Mouse (Mus musculus): ENCODE data around the gene Slc7a4. TPM values are rescaled to one million over a fixed set of nuclear protein-coding genes. Genes with fewer than 3 reads are reported as not detected.

Slc7a4 gene
- polyA plus RNA-seq, 1 experiment from 2014 or later = 2.9 TPM

DNA sequence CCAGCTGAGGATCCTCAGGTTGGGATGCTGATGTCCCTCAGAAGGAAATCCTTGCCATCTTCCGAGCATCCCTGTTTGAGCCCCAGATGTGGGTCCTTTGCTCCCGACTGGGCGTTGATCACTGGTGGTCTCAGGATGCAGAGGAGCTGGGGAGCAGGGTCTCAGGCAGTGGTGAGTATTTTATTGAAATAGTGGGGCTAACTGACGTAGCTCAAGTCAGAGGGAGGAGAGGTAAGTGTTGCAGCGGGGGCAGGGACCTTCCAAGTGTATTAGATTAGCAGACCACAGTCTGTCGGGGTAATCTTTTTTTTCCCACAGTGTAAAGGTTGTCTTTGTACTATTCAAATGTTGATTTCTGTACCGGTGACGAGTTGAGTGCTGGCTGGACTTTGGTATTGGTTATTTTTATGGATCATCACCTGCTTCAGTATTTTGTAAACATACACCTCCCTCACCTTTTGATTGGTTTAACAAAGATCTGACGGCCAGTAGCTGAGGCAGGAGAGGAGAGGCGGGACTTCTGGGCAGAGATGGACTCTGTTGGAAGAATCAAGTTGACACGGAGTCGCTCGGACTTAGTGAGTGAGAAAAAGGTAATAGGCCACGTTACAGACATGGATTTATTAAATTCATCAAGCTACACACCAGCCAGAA is 50.2 kb downstream of the Slc7a4 start:
- H3K4me3 ChIP-seq (replicated peaks) = no peak overlapping the region
- H3K4me1 ChIP-seq (replicated peaks) = peaks cover 22% of the 10 kb centered on the region
- 66% methylated on average over 14 of the region's 14 CpGs for WGBS
- H3K9ac ChIP-seq (replicated peaks) = no peak overlapping the region
- no peaks in the 10 kb centered on the region for H3K27me3 ChIP-seq
- H3K9me3 ChIP-seq = no peaks in the 10 kb centered on the region
- H3K36me3 ChIP-seq = peaks cover 20% of the 10 kb centered on the region
- no peak overlapping the region for H3K27ac ChIP-seq
- H3K4me2 ChIP-seq = no peak overlapping the region
- no peak for ATAC-seq (ENCODE audit: insufficient number of reproducible peaks, insufficient read depth, low FRiP score, low TSS enrichment, low read depth)

DNA sequence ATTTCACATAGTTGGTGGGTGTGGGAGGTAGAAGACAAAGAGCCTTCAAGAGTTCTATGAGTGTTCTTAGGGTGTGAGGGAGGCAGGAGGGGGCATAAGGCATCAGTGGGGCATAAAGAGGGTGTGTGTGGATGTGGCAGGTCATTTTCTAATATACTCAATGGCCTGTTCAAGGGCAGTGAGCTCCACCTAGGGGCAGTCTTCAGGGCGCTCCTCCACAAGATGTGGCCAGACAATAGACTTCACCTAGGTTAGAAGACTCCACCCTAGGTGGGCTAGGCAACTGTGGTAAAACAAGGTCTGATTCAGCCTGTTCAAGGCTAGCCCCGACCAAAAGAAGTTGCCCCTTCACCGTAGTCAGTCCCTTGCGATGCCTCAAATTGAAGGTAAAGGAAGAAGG is 50.7 kb downstream of the Slc7a4 start:
- 56% methylated on average over 4 of the region's 4 CpGs for WGBS
- Histone ChIP-seq H3K27me3 (no peaks in the 10 kb centered on the region), H3K4me1 (replicated peaks) (peaks cover 22% of the 10 kb centered on the region), H3K4me2 (peak overlapping the region; percentile 81; the same call in 1 of the 2 replicates), H3K36me3 (peaks cover 26% of the 10 kb centered on the region), H3K4me3 (replicated peaks) (peak overlapping the region; percentile 68; the same call in 1 of the 2 replicates), H3K9ac (replicated peaks) (no peak overlapping the region), H3K27ac (no peak overlapping the region), H3K9me3 (no peaks in the 10 kb centered on the region)
- no peak for ATAC-seq (ENCODE audit: insufficient number of reproducible peaks, insufficient read depth, low FRiP score, low TSS enrichment, low read depth)

DNA sequence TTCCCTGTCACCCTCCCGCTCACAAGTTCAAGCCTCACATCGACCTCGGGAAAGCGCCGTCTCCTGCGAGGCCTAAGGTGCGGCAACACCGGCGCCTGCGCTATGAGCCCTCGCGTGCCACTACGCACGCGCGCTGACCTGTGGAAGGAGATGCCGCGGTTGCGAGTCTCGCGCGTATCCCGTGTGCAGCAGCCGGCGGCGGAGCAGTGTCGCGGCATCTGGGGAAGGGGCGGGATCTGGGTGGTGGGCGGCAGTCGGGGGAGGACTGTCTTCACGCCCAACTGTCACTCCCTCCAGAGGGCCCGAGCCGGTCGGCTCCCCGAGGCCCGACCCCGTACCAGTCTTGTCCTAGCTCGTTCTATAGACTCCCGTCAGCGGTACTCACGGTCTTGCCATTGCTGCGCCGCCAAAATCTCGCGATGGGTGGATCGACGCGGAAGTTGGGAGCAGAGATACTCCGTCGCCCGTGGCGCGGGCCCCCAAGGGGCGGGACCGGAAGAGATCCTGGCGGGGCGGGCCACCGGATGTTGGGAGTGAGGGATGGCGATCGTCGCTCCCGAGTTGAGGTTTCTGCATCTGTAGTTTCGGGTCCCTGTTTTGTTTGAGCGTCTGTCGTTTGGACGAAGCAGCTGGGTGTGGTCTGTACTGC is 52.2 kb downstream of the Slc7a4 start, which contains the start of gene Thap7:
Gene Thap7 (minus strand): TSS at position 497 of the 649 bp plus-strand sequence.
- Histone ChIP-seq H3K9me3 (no peaks in the 10 kb centered on the region), H3K27me3 (no peaks in the 10 kb centered on the region)
- under 1% methylated on average over 66 of the region's 67 CpGs for WGBS

DNA sequence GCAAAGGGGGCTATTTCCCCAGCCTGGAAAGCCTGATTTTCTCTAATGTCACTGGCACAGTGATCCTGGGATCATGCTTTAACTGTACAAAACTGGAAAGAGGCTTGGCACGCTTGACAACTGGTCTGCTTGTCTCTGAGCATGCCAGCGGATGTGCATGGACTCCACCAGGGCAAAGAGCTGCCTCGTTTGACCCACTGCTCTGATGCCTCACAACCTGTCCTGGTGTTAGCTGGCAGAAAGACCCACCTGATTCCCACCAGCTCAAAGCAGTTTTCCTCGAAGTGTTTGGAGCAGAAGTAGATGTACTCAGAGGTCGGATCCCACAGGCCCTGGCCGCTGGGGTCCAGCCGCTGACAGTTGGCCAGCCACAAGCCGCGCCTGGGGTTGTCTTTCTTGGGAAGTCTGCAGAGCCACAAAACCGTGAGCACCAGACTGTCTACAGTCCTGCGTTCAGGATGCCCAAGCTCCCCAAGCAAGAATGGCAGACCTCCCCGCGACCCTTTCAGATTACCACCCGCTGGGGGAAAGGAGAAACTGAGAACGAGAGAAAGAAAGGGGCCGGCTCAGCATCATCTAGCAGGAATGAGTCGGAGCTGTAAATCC is 52.9 kb downstream of the Slc7a4 start:
- H3K4me2 ChIP-seq = peak overlapping the region; percentile 81
- peak overlapping the region; percentile 95 for H3K27ac ChIP-seq
- H3K4me1 ChIP-seq (replicated peaks) = peaks cover 22% of the 10 kb centered on the region
- H3K36me3 ChIP-seq = peaks cover 47% of the 10 kb centered on the region
- peak overlapping the region; percentile 87 for H3K9ac ChIP-seq (replicated peaks)
- H3K9me3 ChIP-seq = no peaks in the 10 kb centered on the region
- no peaks in the 10 kb centered on the region for H3K27me3 ChIP-seq
- ATAC-seq (ENCODE audit: insufficient number of reproducible peaks, insufficient read depth, low FRiP score, low TSS enrichment, low read depth) = no peak
- peak overlapping the region; percentile 68 for H3K4me3 ChIP-seq (replicated peaks)
- 17% methylated on average over 17 of the region's 17 CpGs for WGBS

More for the DNA sequence above, 52.2 kb downstream of the Slc7a4 start, which contains the start of gene Thap7:
- Histone ChIP-seq H3K4me1 (replicated peaks) (peaks cover 22% of the 10 kb centered on the region), H3K27ac (peak within 1 kb of the TSS; percentile 95), H3K4me2 (peak within 1 kb of the TSS; percentile 81), H3K9ac (replicated peaks) (peak within 1 kb of the TSS; percentile 87), H3K4me3 (replicated peaks) (peak within 1 kb of the TSS; percentile 68), H3K36me3 (peaks cover 41% of the 10 kb centered on the region)
- peak; percentile 96 for ATAC-seq (ENCODE audit: insufficient number of reproducible peaks, insufficient read depth, low FRiP score, low TSS enrichment, low read depth)

DNA sequence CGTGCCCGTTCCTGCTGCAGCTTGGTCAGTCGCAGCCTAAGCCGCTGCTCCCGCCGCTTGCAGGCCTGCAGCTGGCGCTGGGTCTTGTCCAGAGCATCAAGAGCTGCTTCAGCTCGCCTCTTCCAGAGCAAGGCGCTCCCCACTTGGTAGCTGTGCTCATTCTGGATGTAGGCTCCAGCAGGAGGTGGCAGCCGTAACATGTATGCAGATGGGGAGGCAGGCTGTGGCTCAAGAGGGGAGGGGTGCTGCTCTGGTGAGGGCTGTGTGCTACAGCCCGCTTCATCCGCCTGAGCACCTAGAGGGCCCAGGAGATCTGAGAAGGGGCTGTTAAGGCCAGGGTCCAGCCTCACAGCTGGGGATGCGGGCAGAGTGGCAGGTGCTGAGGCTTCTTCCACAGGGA is 54.7 kb downstream of the Slc7a4 start:
- Histone ChIP-seq H3K4me2 (no peak overlapping the region), H3K4me3 (replicated peaks) (no peak overlapping the region), H3K9me3 (no peaks in the 10 kb centered on the region), H3K36me3 (peaks cover 64% of the 10 kb centered on the region), H3K27ac (no peak overlapping the region), H3K4me1 (replicated peaks) (peaks cover 22% of the 10 kb centered on the region), H3K27me3 (no peaks in the 10 kb centered on the region), H3K9ac (replicated peaks) (no peak overlapping the region)
- no peak for ATAC-seq (ENCODE audit: insufficient number of reproducible peaks, insufficient read depth, low FRiP score, low TSS enrichment, low read depth)
- WGBS = 87% methylated on average over 13 of the region's 13 CpGs

DNA sequence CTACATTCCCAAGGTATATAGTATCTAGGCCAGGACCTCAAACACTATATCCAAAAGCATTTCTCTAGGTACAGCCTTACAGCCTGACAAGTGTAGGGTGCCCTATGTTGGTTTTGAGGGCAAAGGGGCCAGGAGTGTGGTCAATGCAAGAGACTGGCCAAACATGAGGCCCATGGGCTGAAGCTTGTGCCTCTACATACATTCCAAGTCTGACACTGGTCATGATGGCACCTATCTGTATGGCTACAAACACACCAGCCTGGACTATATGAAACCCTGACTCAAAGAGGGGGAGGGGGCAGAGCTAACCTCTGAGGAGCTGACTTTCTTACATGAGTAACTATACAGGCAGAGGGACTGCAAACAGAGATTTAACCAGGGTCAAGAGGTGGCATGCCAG is 55.4 kb downstream of the Slc7a4 start:
- ATAC-seq (ENCODE audit: insufficient number of reproducible peaks, insufficient read depth, low FRiP score, low TSS enrichment, low read depth) = no peak
- H3K4me1 ChIP-seq (replicated peaks) = peaks cover 22% of the 10 kb centered on the region
- H3K9ac ChIP-seq (replicated peaks) = no peak overlapping the region
- peaks cover 70% of the 10 kb centered on the region for H3K36me3 ChIP-seq
- no peak overlapping the region for H3K4me3 ChIP-seq (replicated peaks)
- no peaks in the 10 kb centered on the region for H3K27me3 ChIP-seq
- H3K9me3 ChIP-seq = no peaks in the 10 kb centered on the region
- no peak overlapping the region for H3K27ac ChIP-seq
- no peak overlapping the region for H3K4me2 ChIP-seq

DNA sequence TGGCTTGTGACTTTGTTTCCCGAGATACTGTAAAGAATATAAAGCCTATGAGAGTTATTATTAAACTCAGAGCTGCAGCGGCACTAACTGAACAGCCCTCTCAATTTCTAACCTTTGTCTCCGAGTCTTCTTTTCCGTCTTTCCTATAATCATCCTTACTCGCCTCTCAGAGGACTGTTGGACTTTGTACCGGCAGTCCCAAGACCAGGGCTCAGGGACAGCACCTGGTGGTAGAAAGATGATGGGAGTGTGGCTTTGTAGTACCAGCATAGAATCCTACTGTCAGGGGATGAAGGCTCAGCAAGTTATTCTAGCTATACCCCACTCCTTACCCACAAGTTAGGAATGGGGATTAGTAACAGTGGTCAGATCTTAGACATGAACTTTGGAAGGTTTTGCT is 56.8 kb downstream of the Slc7a4 start:
- no peak overlapping the region for H3K4me2 ChIP-seq
- H3K9ac ChIP-seq (replicated peaks) = no peak overlapping the region
- ATAC-seq (ENCODE audit: insufficient number of reproducible peaks, insufficient read depth, low FRiP score, low TSS enrichment, low read depth) = no peak
- WGBS = 94% methylated on average over 6 of the region's 6 CpGs
- H3K4me1 ChIP-seq (replicated peaks) = peaks cover 14% of the 10 kb centered on the region
- no peaks in the 10 kb centered on the region for H3K9me3 ChIP-seq
- H3K27me3 ChIP-seq = no peaks in the 10 kb centered on the region
- H3K27ac ChIP-seq = no peak overlapping the region
- peaks cover 84% of the 10 kb centered on the region for H3K36me3 ChIP-seq
- H3K4me3 ChIP-seq (replicated peaks) = no peak overlapping the region

DNA sequence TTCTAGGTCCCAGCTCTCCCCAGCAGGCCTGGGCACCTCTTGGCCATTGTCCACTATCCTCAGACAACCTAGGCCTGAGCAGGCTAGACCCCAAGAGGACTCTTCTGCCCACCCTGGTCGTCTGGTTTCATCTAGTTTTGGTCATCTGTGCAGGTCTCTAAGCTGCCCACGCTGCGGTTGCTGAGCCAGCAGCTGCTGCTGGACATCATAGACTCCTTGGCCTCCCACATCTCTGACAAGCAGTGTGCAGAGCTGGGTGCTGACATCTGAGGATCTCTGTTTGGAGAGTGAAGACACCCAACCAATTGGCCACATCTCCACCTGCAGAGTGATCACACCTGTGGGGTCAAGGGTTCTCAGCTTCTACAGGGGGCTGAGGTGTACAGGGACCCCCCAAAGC is 57.5 kb downstream of the Slc7a4 start:
- ATAC-seq (ENCODE audit: insufficient number of reproducible peaks, insufficient read depth, low FRiP score, low TSS enrichment, low read depth) = no peak
- Histone ChIP-seq H3K9me3 (no peaks in the 10 kb centered on the region), H3K4me3 (replicated peaks) (no peak overlapping the region), H3K27ac (no peak overlapping the region), H3K4me2 (no peak overlapping the region), H3K9ac (replicated peaks) (no peak overlapping the region), H3K27me3 (no peaks in the 10 kb centered on the region), H3K36me3 (peaks cover 91% of the 10 kb centered on the region), H3K4me1 (replicated peaks) (peaks cover 14% of the 10 kb centered on the region)
- WGBS = 82% methylated on average over 3 of the region's 3 CpGs

DNA sequence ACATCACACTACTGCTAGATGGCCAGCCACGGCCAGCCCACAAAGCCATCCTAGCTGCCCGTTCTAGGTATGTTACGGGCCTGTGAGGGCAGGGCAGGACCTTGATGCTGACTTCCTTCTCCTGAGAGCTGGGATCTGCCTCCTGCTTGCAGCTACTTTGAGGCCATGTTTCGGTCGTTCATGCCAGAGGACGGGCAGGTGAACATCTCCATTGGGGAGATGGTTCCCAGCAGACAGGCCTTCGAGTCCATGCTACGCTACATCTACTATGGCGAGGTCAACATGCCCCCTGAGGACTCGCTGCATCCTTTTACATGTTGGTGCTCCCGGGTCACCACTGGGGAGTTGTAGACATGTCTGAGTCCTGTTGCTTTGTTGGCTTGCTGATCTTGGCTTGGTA is 58.9 kb downstream of the Slc7a4 start:
- Histone ChIP-seq H3K27ac (no peak overlapping the region), H3K4me2 (no peak overlapping the region), H3K4me1 (replicated peaks) (0 out of 2 replicates have a peak, but pooled peaks cover 4% of the 10 kb centered on the region), H3K36me3 (peaks cover 98% of the 10 kb centered on the region), H3K9me3 (no peaks in the 10 kb centered on the region), H3K27me3 (no peaks in the 10 kb centered on the region), H3K4me3 (replicated peaks) (no peak overlapping the region), H3K9ac (replicated peaks) (no peak overlapping the region)
- 90% methylated on average over 11 of the region's 11 CpGs for WGBS
- ATAC-seq (ENCODE audit: insufficient number of reproducible peaks, insufficient read depth, low FRiP score, low TSS enrichment, low read depth) = no peak
